7 mouse cellular contexts compared by ENCODE assay signal in genomic region chr17:32349851-32350381, GRCm38 (mm10). TPM values are rescaled to one million over a fixed set of nuclear protein-coding genes. Genes with fewer than 3 reads are reported as not detected.
DNase-seq lines count a peak whose midpoint lies in the region; ATAC-seq lines count a peak whose summit lies in the region.

No protein-coding gene starts in this region.

- H3K4me3 ChIP-seq in lung, embryonic 15.5 days: peak overlapping the region; percentile 96
- peak overlapping the region; percentile 88 for H3K4me3 ChIP-seq in embryonic facial prominence, embryonic 11.5 days (ENCODE audit: low read depth, low read length)
- peak overlapping the region; percentile 92 for H3K4me3 ChIP-seq in hindbrain, embryonic 16.5 days (ENCODE audit: low read length)
- peak overlapping the region; percentile 89 for H3K4me3 ChIP-seq in midbrain, embryonic 15.5 days

- peak overlapping the region; percentile 83 for H3K9ac ChIP-seq in lung, embryonic 15.5 days
- peak overlapping the region; percentile 79 for H3K9ac ChIP-seq in embryonic facial prominence, embryonic 11.5 days (replicated peaks; ENCODE audit: low read length)
- H3K9ac ChIP-seq in hindbrain, embryonic 16.5 days (ENCODE audit: low read depth, low read length): peak overlapping the region; percentile 81
- H3K9ac ChIP-seq in midbrain, embryonic 15.5 days: peak overlapping the region; percentile 88

- peak; percentile 17 for ATAC-seq in lung, embryonic 15.5 days (ENCODE audit: borderline replicate concordance, extremely low read depth, low FRiP score, low TSS enrichment)
- peak; percentile 32 for ATAC-seq in embryonic facial prominence, embryonic 11.5 days (replicated peaks; ENCODE audit: insufficient number of reproducible peaks, low FRiP score, low TSS enrichment, low read depth)
- ATAC-seq in hindbrain, embryonic 16.5 days: no peak
- ATAC-seq in midbrain, embryonic 15.5 days (replicated peaks): peak; percentile 46
- ATAC-seq in cerebellum, adult (ENCODE audit: insufficient number of reproducible peaks, low FRiP score, low TSS enrichment): no peak

- peak overlapping the region; percentile 87 for H3K4me2 ChIP-seq in lung, embryonic 15.5 days
- H3K4me2 ChIP-seq in embryonic facial prominence, embryonic 11.5 days (ENCODE audit: low read depth, low read length): peak overlapping the region; percentile 85
- H3K4me2 ChIP-seq in hindbrain, embryonic 16.5 days (ENCODE audit: low read length): peak overlapping the region; percentile 89
- H3K4me2 ChIP-seq in midbrain, embryonic 15.5 days: peak overlapping the region; percentile 71

- no peaks in the 10 kb centered on the region for H3K27me3 ChIP-seq in lung, embryonic 15.5 days
- H3K27me3 ChIP-seq in embryonic facial prominence, embryonic 11.5 days (ENCODE audit: control insufficient read depth, insufficient read depth, low read length): no peaks in the 10 kb centered on the region
- H3K27me3 ChIP-seq in hindbrain, embryonic 16.5 days (replicated peaks; ENCODE audit: control insufficient read depth, insufficient read depth, low read length): no peaks in the 10 kb centered on the region
- H3K27me3 ChIP-seq in midbrain, embryonic 15.5 days (replicated peaks): no peaks in the 10 kb centered on the region

- H3K36me3 ChIP-seq in lung, embryonic 15.5 days: peaks cover 13% of the 10 kb centered on the region
- H3K36me3 ChIP-seq in embryonic facial prominence, embryonic 11.5 days (replicated peaks; ENCODE audit: control insufficient read depth, insufficient read depth, low read depth, low read length): peaks cover 9% of the 10 kb centered on the region
- peaks cover 7% of the 10 kb centered on the region for H3K36me3 ChIP-seq in hindbrain, embryonic 16.5 days (ENCODE audit: control insufficient read depth, insufficient read depth, low read length)
- H3K36me3 ChIP-seq in midbrain, embryonic 15.5 days (replicated peaks): peaks cover 7% of the 10 kb centered on the region

- peak overlapping the region; percentile 77 for H3K27ac ChIP-seq in lung, embryonic 15.5 days
- H3K27ac ChIP-seq in embryonic facial prominence, embryonic 11.5 days (replicated peaks; ENCODE audit: low read depth, low read length): 0 out of 2 replicates have a peak overlapping the region, but pooled peaks have one; percentile 10
- peak overlapping the region; percentile 88 for H3K27ac ChIP-seq in hindbrain, embryonic 16.5 days (ENCODE audit: low read depth, low read length)
- H3K27ac ChIP-seq in midbrain, embryonic 15.5 days: peak overlapping the region; percentile 94

- DNase-seq in lung, adult 18-20 months: no peak
- no peak for DNase-seq in embryonic facial prominence, embryonic 11.5 days (ENCODE audit: low spot score)
- DNase-seq in retina, postnatal 1 day: no peak

- no peaks in the 10 kb centered on the region for H3K9me3 ChIP-seq in lung, embryonic 15.5 days
- H3K9me3 ChIP-seq in embryonic facial prominence, embryonic 11.5 days (replicated peaks; ENCODE audit: control insufficient read depth, low read length): no peaks in the 10 kb centered on the region
- no peaks in the 10 kb centered on the region for H3K9me3 ChIP-seq in hindbrain, embryonic 16.5 days (ENCODE audit: control insufficient read depth, low read length)
- no peaks in the 10 kb centered on the region for H3K9me3 ChIP-seq in midbrain, embryonic 15.5 days

- peaks cover 22% of the 10 kb centered on the region for H3K4me1 ChIP-seq in lung, embryonic 15.5 days
- no peaks in the 10 kb centered on the region for H3K4me1 ChIP-seq in embryonic facial prominence, embryonic 11.5 days (ENCODE audit: control insufficient read depth, insufficient read depth, low read length)
- H3K4me1 ChIP-seq in hindbrain, embryonic 16.5 days (ENCODE audit: control insufficient read depth, insufficient read depth, low read depth, low read length): peaks cover 27% of the 10 kb centered on the region
- peaks cover 39% of the 10 kb centered on the region for H3K4me1 ChIP-seq in midbrain, embryonic 15.5 days

- 0% methylated on average over 24 of the region's 24 CpGs for WGBS in lung, embryonic 15.5 days
- WGBS in embryonic facial prominence, embryonic 11.5 days: under 1% methylated on average over 24 of the region's 24 CpGs
- WGBS in hindbrain, embryonic 16.5 days: under 1% methylated on average over 24 of the region's 24 CpGs
- WGBS in midbrain, embryonic 15.5 days: under 1% methylated on average over 24 of the region's 24 CpGs

RNA-seq across cellular contexts. Expression of gene Akap8l, which starts 0.5 kb away (rescaled TPM):
- polyA plus RNA-seq in lung, embryonic 15.5 days (2015; fragmentation: Nextera tagmentation; extraction: Ambion mirVana): 85.0 and 104 TPM in 2 replicates
- 44.3 and 56.2 TPM in 2 replicates for polyA plus RNA-seq in embryonic facial prominence, embryonic 11.5 days (2014; fragmentation: Nextera tagmentation; extraction: Ambion mirVana)
- 145 and 153 TPM in 2 replicates for polyA plus RNA-seq in hindbrain, embryonic 16.5 days (2015; fragmentation: Nextera tagmentation; extraction: Ambion mirVana)
- polyA plus RNA-seq in midbrain, embryonic 15.5 days (2015; fragmentation: Nextera tagmentation; extraction: Ambion mirVana): 182 and 187 TPM in 2 replicates

RNA-seq across cellular contexts. Expression of gene Akap8, which starts 28.9 kb away (rescaled TPM):
- polyA plus RNA-seq in lung, embryonic 15.5 days (2015; fragmentation: Nextera tagmentation; extraction: Ambion mirVana): 87.1 and 101 TPM in 2 replicates
- 53.4 and 53.9 TPM in 2 replicates for polyA plus RNA-seq in embryonic facial prominence, embryonic 11.5 days (2014; fragmentation: Nextera tagmentation; extraction: Ambion mirVana)
- 84.7 and 99.9 TPM in 2 replicates for polyA plus RNA-seq in hindbrain, embryonic 16.5 days (2015; fragmentation: Nextera tagmentation; extraction: Ambion mirVana)
- polyA plus RNA-seq in midbrain, embryonic 15.5 days (2015; fragmentation: Nextera tagmentation; extraction: Ambion mirVana): 108 and 114 TPM in 2 replicates

RNA-seq across cellular contexts. Expression of gene Wiz, which starts 39.3 kb away (rescaled TPM):
- polyA plus RNA-seq in lung, embryonic 15.5 days (2015; fragmentation: Nextera tagmentation; extraction: Ambion mirVana): 24.9 and 26.9 TPM in 2 replicates
- 27.5 and 31.9 TPM in 2 replicates for polyA plus RNA-seq in embryonic facial prominence, embryonic 11.5 days (2014; fragmentation: Nextera tagmentation; extraction: Ambion mirVana)
- 28.5 and 37.3 TPM in 2 replicates for polyA plus RNA-seq in hindbrain, embryonic 16.5 days (2015; fragmentation: Nextera tagmentation; extraction: Ambion mirVana)
- 46.7 and 47.8 TPM in 2 replicates for polyA plus RNA-seq in midbrain, embryonic 15.5 days (2015; fragmentation: Nextera tagmentation; extraction: Ambion mirVana)

RNA-seq across cellular contexts. Expression of gene Rasal3, which starts 53.5 kb away (rescaled TPM):
- polyA plus RNA-seq in lung, embryonic 15.5 days (2015; fragmentation: Nextera tagmentation; extraction: Ambion mirVana): 1.7 and 5.5 TPM in 2 replicates
- 0.63 and 0.77 TPM in 2 replicates for polyA plus RNA-seq in embryonic facial prominence, embryonic 11.5 days (2014; fragmentation: Nextera tagmentation; extraction: Ambion mirVana)
- polyA plus RNA-seq in hindbrain, embryonic 16.5 days (2015; fragmentation: Nextera tagmentation; extraction: Ambion mirVana): 0.98 and 1.0 TPM in 2 replicates
- 0.54 and 0.74 TPM in 2 replicates for polyA plus RNA-seq in midbrain, embryonic 15.5 days (2015; fragmentation: Nextera tagmentation; extraction: Ambion mirVana)

Comparison
In these comparisons a context has a peak if more than half of its experiments do, and no peak if none do; other contexts are left out.
1. ATAC-seq: peak in lung, embryonic 15.5 days (single experiment), embryonic facial prominence, embryonic 11.5 days (single experiment) and midbrain, embryonic 15.5 days (single experiment); none in hindbrain, embryonic 16.5 days (single experiment) and cerebellum, adult (single experiment).
2. H3K27ac ChIP-seq: peak in every context shown above with its lines; median percentile 94 in midbrain, embryonic 15.5 days; 88 in hindbrain, embryonic 16.5 days; 77 in lung, embryonic 15.5 days; 10 in embryonic facial prominence, embryonic 11.5 days.
3. Peak in every context shown above with its lines, with median percentiles within 50 percentile points of each other: H3K4me2 ChIP-seq, H3K4me3 ChIP-seq and H3K9ac ChIP-seq.